Mouse (Mus musculus): ENCODE data around the gene Fbxo9.

- TF ChIP-seq CTCF (IDR thresholded peaks at IDR 0.05; ENCODE audit: low read depth), result no peak
- TF ChIP-seq EP300 (optimal IDR thresholded peaks at IDR 0.05), result no peak
Observed at GRCm38 (mm10) chr9:78088971-78089370, 19.9 kb downstream of the Fbxo9 start.
